Mouse (Mus musculus): ENCODE measurements around the gene Cnnm3.

DNA sequence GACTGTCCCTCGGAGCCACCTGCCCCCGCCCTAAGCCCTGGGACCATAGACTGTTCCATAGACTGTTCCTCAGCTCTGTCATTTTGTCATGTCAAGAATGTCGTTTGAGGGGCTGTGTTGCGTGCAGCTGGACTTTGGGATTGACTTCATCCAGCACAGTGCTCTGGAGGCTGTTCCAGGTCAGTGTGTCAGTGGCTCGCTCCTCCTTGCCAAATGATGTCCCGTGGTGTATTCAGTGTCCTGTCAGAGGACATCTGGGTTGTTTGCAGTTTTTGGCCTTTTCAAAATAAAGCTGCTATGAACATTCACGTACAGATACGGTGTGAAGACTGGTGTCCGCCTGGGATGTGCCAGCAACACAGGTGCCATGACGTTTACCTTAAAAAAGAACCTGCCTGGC, 15.2 kb downstream of the Cnnm3 start:
- TF ChIP-seq POLR2A (IDR thresholded peaks at IDR 0.05; ENCODE audit: borderline replicate concordance, control insufficient read depth, low read depth, low read length) (no peak), CTCF (IDR thresholded peaks at IDR 0.05; ENCODE audit: control insufficient read depth, insufficient read depth, low read length) (no peak)
